Mouse (Mus musculus): ENCODE measurements around the gene Mfsd7a. TPM values are rescaled to one million over a fixed set of nuclear protein-coding genes. Genes with fewer than 3 reads are reported as not detected.

Mfsd7a gene
- polyA plus RNA-seq, 1 experiment = 12.8 TPM

DNA sequence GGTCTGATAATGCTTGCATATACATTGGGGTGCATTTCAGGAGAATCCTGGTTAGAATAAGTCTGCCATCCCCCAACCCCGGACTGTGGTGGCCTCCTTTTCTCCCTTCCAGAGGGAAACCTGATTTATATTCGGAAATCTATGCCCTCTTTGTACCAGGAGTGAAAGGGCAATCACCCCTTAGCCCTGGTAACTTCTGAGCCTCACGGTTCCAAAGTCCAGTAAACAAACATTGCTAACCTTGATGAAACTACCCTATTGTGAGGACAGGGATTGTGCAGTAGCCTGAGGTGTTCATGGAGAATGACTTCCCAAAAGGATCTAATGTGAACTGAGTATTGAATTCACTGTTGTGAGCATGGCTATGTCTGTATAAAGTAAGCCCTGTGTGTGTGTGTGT, 5.4 kb upstream of the Mfsd7a start:
- WGBS = 24% methylated on average over 3 of the region's 3 CpGs
- Histone ChIP-seq H3K27ac (ENCODE audit: insufficient read depth, low read depth, low read length) (no peak overlapping the region), H3K36me3 (ENCODE audit: control insufficient read depth, insufficient read depth, low read length) (no peaks in the 10 kb centered on the region), H3K27me3 (ENCODE audit: control insufficient read depth, insufficient read depth, low read length) (no peaks in the 10 kb centered on the region), H3K4me1 (ENCODE audit: control insufficient read depth, insufficient read depth, insufficient read length, low read length) (peaks cover 15% of the 10 kb centered on the region), H3K4me3 (ENCODE audit: low read depth, low read length) (no peak overlapping the region)
- TF ChIP-seq POLR2A (IDR thresholded peaks at IDR 0.05; ENCODE audit: low read depth, low read length) = no peak
- TF ChIP-seq CTCF (IDR thresholded peaks at IDR 0.05; ENCODE audit: extremely low read depth, insufficient read length, insufficient replicate concordance, low read depth, low read length) = no peak

DNA sequence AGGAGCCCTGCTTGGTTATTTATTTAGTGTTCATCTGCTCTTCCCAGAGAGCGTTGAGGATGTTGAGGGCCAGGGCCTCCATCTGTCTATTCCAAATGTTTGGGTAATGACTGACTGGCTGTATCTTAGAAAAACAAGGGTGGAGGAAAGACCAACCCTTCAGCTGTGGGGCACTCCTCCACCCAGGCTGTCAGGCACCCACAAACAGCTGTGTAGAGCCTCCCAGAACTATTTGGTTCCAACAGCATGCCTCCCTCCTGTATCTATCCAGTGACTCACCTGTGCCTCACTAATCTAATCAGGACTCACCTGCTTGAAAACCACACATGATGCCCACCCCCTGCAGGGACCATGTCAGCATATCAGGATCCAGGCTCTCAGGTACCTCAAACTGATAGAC, 3.7 kb upstream of the Mfsd7a start:
- H3K36me3 ChIP-seq (ENCODE audit: control insufficient read depth, insufficient read depth, low read length) = no peaks in the 10 kb centered on the region
- peaks cover 25% of the 10 kb centered on the region for H3K4me1 ChIP-seq (ENCODE audit: control insufficient read depth, insufficient read depth, insufficient read length, low read length)
- TF ChIP-seq POLR2A (IDR thresholded peaks at IDR 0.05; ENCODE audit: low read depth, low read length) (no peak), CTCF (IDR thresholded peaks at IDR 0.05; ENCODE audit: extremely low read depth, insufficient read length, insufficient replicate concordance, low read depth, low read length) (no peak)
- no peaks in the 10 kb centered on the region for H3K27me3 ChIP-seq (ENCODE audit: control insufficient read depth, insufficient read depth, low read length)
- no peak overlapping the region for H3K4me3 ChIP-seq (ENCODE audit: low read depth, low read length)
- H3K27ac ChIP-seq (ENCODE audit: insufficient read depth, low read depth, low read length) = no peak overlapping the region
- 79% methylated on average over 1 of the region's 1 CpGs for WGBS

DNA sequence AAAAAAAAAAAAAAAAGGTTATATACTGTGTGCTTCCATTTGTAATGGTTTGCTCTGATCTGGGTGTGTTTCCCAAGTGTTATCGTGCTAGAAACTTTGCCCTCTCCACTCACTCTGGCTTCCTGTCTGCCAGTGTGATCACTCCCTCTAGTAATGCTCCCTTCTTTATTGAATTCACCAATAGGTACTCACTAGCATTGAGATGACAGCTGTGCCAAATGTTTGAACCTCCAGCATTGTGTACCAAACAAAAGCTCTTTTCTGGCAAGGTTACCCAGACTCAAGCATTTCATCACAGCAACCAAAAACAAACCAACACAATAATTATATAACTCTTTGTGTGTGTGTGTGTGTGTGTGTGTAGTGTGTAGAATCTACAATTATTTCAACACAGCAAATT, 2.9 kb upstream of the Mfsd7a start:
- Histone ChIP-seq H3K27ac (ENCODE audit: insufficient read depth, low read depth, low read length) (no peak overlapping the region), H3K27me3 (ENCODE audit: control insufficient read depth, insufficient read depth, low read length) (no peaks in the 10 kb centered on the region), H3K4me1 (ENCODE audit: control insufficient read depth, insufficient read depth, insufficient read length, low read length) (peaks cover 28% of the 10 kb centered on the region), H3K4me3 (ENCODE audit: low read depth, low read length) (no peak overlapping the region), H3K36me3 (ENCODE audit: control insufficient read depth, insufficient read depth, low read length) (no peaks in the 10 kb centered on the region)
- WGBS = 24% methylated on average over 1 of the region's 1 CpGs
- TF ChIP-seq POLR2A (IDR thresholded peaks at IDR 0.05; ENCODE audit: low read depth, low read length) (no peak), CTCF (IDR thresholded peaks at IDR 0.05; ENCODE audit: extremely low read depth, insufficient read length, insufficient replicate concordance, low read depth, low read length) (no peak)

DNA sequence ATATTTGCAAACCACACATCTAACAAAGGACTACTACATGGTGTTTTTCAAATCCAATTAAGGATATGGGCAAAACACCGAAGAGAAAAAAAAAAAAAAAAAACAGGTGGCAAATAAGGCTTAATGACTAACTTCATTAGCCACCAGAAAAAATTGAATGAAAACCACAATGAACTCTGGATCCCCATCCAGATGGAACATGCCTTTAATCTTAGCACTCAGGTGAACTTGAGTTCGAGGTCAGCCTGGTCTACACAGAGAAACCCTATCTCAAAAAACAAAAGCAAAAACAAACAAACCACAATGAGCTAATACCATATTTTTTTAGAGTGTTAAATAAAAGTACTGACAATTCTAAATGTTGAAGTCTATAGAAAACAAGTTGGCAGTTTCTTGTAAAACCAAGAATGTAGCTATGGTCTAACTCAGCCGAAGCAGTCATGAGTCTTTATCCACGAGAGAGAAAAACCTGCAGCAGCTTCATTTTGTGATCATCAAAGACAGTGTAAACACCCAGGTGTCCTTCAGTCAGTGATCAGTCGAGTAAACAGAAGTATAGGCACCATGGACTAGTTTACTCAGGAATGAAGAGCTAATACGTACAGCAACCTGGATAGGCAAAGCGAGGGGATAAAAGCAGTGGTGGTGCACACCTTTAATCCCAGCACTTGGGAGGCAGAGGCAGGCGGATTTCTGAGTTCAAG, 2.3 kb upstream of the Mfsd7a start:
- no peaks in the 10 kb centered on the region for H3K36me3 ChIP-seq (ENCODE audit: control insufficient read depth, insufficient read depth, low read length)
- H3K4me1 ChIP-seq (ENCODE audit: control insufficient read depth, insufficient read depth, insufficient read length, low read length) = peaks cover 33% of the 10 kb centered on the region
- WGBS = 67% methylated on average over 8 of the region's 8 CpGs
- TF ChIP-seq POLR2A (IDR thresholded peaks at IDR 0.05; ENCODE audit: low read depth, low read length) (no peak), CTCF (IDR thresholded peaks at IDR 0.05; ENCODE audit: extremely low read depth, insufficient read length, insufficient replicate concordance, low read depth, low read length) (no peak)
- H3K27ac ChIP-seq (ENCODE audit: insufficient read depth, low read depth, low read length) = 0 out of 2 replicates have a peak overlapping the region, but pooled peaks have one; percentile 10
- H3K4me3 ChIP-seq (ENCODE audit: low read depth, low read length) = no peak overlapping the region
- H3K27me3 ChIP-seq (ENCODE audit: control insufficient read depth, insufficient read depth, low read length) = no peaks in the 10 kb centered on the region

DNA sequence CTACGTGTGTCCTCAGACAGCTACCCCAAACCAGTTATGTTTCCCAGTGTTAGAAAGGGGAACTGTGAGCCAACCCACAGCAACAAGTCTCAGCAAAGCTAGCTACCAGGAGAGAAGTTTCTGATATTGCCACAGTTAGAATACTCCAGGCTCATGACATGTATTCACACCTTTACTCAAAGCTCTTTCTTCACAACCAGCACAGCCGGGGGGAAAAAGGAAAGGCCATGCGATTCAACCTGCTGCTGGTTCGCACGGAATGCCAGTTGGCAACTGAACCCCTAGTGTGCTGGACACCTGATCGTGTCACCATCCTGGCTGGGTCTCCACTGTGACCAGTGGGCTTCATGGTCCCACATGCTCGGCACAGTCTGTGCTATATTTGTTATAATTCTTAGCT, 834 bp downstream of the Mfsd7a start:
- H3K4me3 ChIP-seq (ENCODE audit: low read depth, low read length) = no peak overlapping the region
- no peak overlapping the region for H3K27ac ChIP-seq (ENCODE audit: insufficient read depth, low read depth, low read length)
- TF ChIP-seq POLR2A (IDR thresholded peaks at IDR 0.05; ENCODE audit: low read depth, low read length) (no peak), CTCF (IDR thresholded peaks at IDR 0.05; ENCODE audit: extremely low read depth, insufficient read length, insufficient replicate concordance, low read depth, low read length) (no peak)
- H3K4me1 ChIP-seq (ENCODE audit: control insufficient read depth, insufficient read depth, insufficient read length, low read length) = peaks cover 29% of the 10 kb centered on the region
- H3K27me3 ChIP-seq (ENCODE audit: control insufficient read depth, insufficient read depth, low read length) = no peaks in the 10 kb centered on the region
- no peaks in the 10 kb centered on the region for H3K36me3 ChIP-seq (ENCODE audit: control insufficient read depth, insufficient read depth, low read length)
- WGBS = 88% methylated on average over 7 of the region's 7 CpGs

DNA sequence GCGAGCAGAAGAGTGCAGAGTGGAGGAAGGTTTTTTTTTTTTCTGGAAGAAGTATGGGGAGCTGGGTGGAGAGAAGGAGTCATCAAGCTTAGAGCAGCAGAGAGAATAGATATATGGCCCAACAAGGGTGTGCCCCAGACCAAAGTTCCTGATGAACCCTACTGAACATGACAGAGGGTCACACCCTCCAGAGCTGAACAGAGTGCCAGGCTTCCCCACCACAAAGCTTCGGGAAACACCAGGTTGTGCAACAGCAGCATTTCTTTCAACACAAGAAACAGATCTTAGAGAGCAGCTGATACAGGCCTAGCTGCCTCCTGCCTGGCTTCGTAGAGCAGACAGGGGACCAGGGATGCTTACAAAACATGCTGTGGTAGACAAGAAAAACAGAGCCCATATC, 1.7 kb downstream of the Mfsd7a start:
- no peak overlapping the region for H3K4me3 ChIP-seq (ENCODE audit: low read depth, low read length)
- no peak for TF ChIP-seq POLR2A (IDR thresholded peaks at IDR 0.05; ENCODE audit: low read depth, low read length)
- no peak for TF ChIP-seq CTCF (IDR thresholded peaks at IDR 0.05; ENCODE audit: extremely low read depth, insufficient read length, insufficient replicate concordance, low read depth, low read length)
- H3K36me3 ChIP-seq (ENCODE audit: control insufficient read depth, insufficient read depth, low read length) = no peaks in the 10 kb centered on the region
- 36% methylated on average over 3 of the region's 3 CpGs for WGBS
- peak overlapping the region; percentile 27 for H3K27ac ChIP-seq (ENCODE audit: insufficient read depth, low read depth, low read length)
- H3K27me3 ChIP-seq (ENCODE audit: control insufficient read depth, insufficient read depth, low read length) = no peaks in the 10 kb centered on the region
- peaks cover 27% of the 10 kb centered on the region for H3K4me1 ChIP-seq (ENCODE audit: control insufficient read depth, insufficient read depth, insufficient read length, low read length)

DNA sequence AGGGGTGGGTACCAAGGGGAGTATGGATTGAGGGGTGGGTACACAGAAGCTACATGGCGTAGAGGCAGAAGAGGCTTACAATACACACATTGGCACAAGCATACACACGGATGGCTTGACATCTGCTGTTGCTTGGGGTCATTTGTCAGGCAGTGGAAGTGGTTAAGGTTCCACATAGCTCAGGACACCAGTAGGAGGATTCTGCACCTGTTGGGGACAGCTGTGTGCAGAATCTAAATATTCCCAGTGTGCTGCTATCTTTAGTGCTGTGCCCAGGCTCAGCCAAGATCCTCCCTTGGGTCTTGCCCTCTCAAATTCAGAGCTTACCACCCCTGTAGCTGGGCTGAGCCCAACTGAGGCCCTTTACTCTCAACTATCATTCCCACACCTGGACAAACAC, 12.6 kb downstream of the Mfsd7a start:
- Histone ChIP-seq H3K27me3 (ENCODE audit: control insufficient read depth, insufficient read depth, low read length) (no peaks in the 10 kb centered on the region), H3K27ac (ENCODE audit: insufficient read depth, low read depth, low read length) (no peak overlapping the region), H3K4me3 (ENCODE audit: low read depth, low read length) (no peak overlapping the region), H3K36me3 (ENCODE audit: control insufficient read depth, insufficient read depth, low read length) (peaks cover 14% of the 10 kb centered on the region), H3K4me1 (ENCODE audit: control insufficient read depth, insufficient read depth, insufficient read length, low read length) (peaks cover 5% of the 10 kb centered on the region)
- TF ChIP-seq POLR2A (IDR thresholded peaks at IDR 0.05; ENCODE audit: low read depth, low read length) (no peak), CTCF (IDR thresholded peaks at IDR 0.05; ENCODE audit: extremely low read depth, insufficient read length, insufficient replicate concordance, low read depth, low read length) (no peak)
- 76% methylated on average over 2 of the region's 2 CpGs for WGBS

Measured in small intestine, adult 2 months (tissue).